Mouse (Mus musculus): ENCODE results near the gene Hddc3.
A peak's percentile ranks its signal among the peaks of the same experiment; 100 is the strongest.

- TF ChIP-seq CTCF (IDR thresholded peaks at IDR 0.05; ENCODE audit: extremely low read depth, insufficient read length, insufficient replicate concordance, low read depth, low read length) (peak; percentile 96), POLR2A (IDR thresholded peaks at IDR 0.05; ENCODE audit: low read depth, low read length) (no peak)
These were observed 43.5 kb downstream of the Hddc3 start for GRCm38 (mm10) chr7:80386235-80386930.

Data from small intestine, adult 2 months (tissue).